ENCODE assay signal across 24 mouse cellular contexts in the genomic region with DNA sequence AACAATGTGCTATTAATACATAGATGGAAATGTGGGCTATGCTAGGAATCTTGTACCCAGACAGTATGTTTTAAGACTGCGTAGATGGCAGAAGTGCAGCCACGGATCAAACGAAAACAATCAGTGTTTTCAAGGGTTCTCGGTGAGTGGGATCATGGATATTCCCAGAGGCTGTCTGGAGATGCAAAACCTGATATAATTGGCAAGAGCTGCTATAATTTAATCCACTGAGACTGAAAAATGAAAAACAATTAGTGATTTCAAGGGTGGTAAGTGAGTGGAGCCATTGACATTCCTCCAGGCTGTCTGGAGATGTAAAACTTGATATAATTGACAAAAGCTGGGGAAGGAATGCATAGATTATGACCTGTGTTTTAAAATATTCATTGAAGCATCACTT.
DNase-seq lines count a peak whose midpoint lies in the region; ATAC-seq and TF ChIP-seq lines count a peak whose summit lies in the region.
"Had no signal": no experiment of that assay in that cellular context is flagged by ENCODE, and none has a peak within 500 bp of the region (broad histone marks: within the 10 kb centered on the region; RNA-seq: fewer than 3 reads in every experiment).

No protein-coding gene starts in this region.

- 54% methylated on average over 4 of the region's 4 CpGs for WGBS in embryonic facial prominence, embryonic 11.5 days
- 73% methylated on average over 4 of the region's 4 CpGs for WGBS in embryonic facial prominence, embryonic 10.5 days
- 44% methylated on average over 4 of the region's 4 CpGs for WGBS in midbrain, embryonic 14.5 days
- WGBS in midbrain, postnatal 0 days, result 49% methylated on average over 4 of the region's 4 CpGs

- ATAC-seq in embryonic facial prominence, embryonic 11.5 days (replicated peaks; ENCODE audit: insufficient number of reproducible peaks, low FRiP score, low TSS enrichment, low read depth), result no peak
- peak; percentile 77; the same call in 1 of the 2 replicates for ATAC-seq in midbrain, embryonic 14.5 days (ENCODE audit: low FRiP score, low TSS enrichment)
- no peak for ATAC-seq in midbrain, postnatal 0 days (ENCODE audit: low FRiP score)
- ATAC-seq: activated CD4-positive, CD25-positive, alpha-beta regulatory T cell, adult 4 months; forebrain, embryonic 14.5 days; hindbrain, postnatal 0 days had no signal

- no peak for TF ChIP-seq CTCF in embryonic fibroblast, embryonic 13.5 days (IDR thresholded peaks at IDR 0.05; ENCODE audit: borderline replicate concordance, insufficient read depth, low read length)
- TF ChIP-seq CTCF in midbrain, postnatal 0 days (IDR thresholded peaks at IDR 0.05), result no peak

- no peaks in the 10 kb centered on the region for H3K9me3 ChIP-seq in embryonic facial prominence, embryonic 11.5 days (replicated peaks; ENCODE audit: control insufficient read depth, low read length)
- no peaks in the 10 kb centered on the region for H3K9me3 ChIP-seq in embryonic facial prominence, embryonic 10.5 days
- H3K9me3 ChIP-seq in midbrain, embryonic 14.5 days (ENCODE audit: control insufficient read depth, low read length), result no peaks in the 10 kb centered on the region
- no peaks in the 10 kb centered on the region for H3K9me3 ChIP-seq in midbrain, postnatal 0 days (ENCODE audit: low read length)
- H3K9me3 ChIP-seq: embryonic facial prominence, embryonic 13.5 days; heart, embryonic 10.5 days; heart, embryonic 13.5 days had no signal

- no peak overlapping the region for H3K9ac ChIP-seq in embryonic facial prominence, embryonic 11.5 days (replicated peaks; ENCODE audit: low read length)
- H3K9ac ChIP-seq in midbrain, embryonic 14.5 days (replicated peaks; ENCODE audit: low read length), result no peak overlapping the region
- H3K9ac ChIP-seq in midbrain, postnatal 0 days (replicated peaks; ENCODE audit: low read length, poor library complexity, severe bottlenecking), result no peak overlapping the region
- H3K9ac ChIP-seq: embryonic facial prominence, embryonic 13.5 days; heart, embryonic 13.5 days; hindbrain, embryonic 14.5 days had no signal

- no peak overlapping the region for H3K4me3 ChIP-seq in embryonic facial prominence, embryonic 11.5 days (ENCODE audit: low read depth, low read length)
- no peak overlapping the region for H3K4me3 ChIP-seq in embryonic facial prominence, embryonic 10.5 days
- H3K4me3 ChIP-seq in embryonic fibroblast, embryonic 13.5 days (ENCODE audit: insufficient read depth, low read length), result no peak overlapping the region
- no peak overlapping the region for H3K4me3 ChIP-seq in midbrain, embryonic 14.5 days (replicated peaks; ENCODE audit: low read depth, low read length)
- H3K4me3 ChIP-seq in midbrain, postnatal 0 days (ENCODE audit: low read depth, low read length), result no peak overlapping the region
- H3K4me3 ChIP-seq: embryonic facial prominence, embryonic 13.5 days; heart, adult 2 months; heart, embryonic 10.5 days; heart, embryonic 13.5 days had no signal

- no peaks in the 10 kb centered on the region for H3K4me1 ChIP-seq in embryonic facial prominence, embryonic 11.5 days (ENCODE audit: control insufficient read depth, insufficient read depth, low read length)
- H3K4me1 ChIP-seq in embryonic facial prominence, embryonic 10.5 days, result no peaks in the 10 kb centered on the region
- peaks cover 3% of the 10 kb centered on the region; the same call in 1 of the 2 replicates for H3K4me1 ChIP-seq in embryonic fibroblast, embryonic 13.5 days (ENCODE audit: control insufficient read depth, insufficient read depth, low read length)
- no peaks in the 10 kb centered on the region for H3K4me1 ChIP-seq in midbrain, embryonic 14.5 days (ENCODE audit: control insufficient read depth, insufficient read depth, low read length)
- H3K4me1 ChIP-seq in midbrain, postnatal 0 days (ENCODE audit: insufficient read depth, low read length), result no peaks in the 10 kb centered on the region
- H3K4me1 ChIP-seq: heart, embryonic 10.5 days; heart, embryonic 13.5 days had no signal

- TF ChIP-seq POLR2A in embryonic fibroblast, embryonic 13.5 days (IDR thresholded peaks at IDR 0.05; ENCODE audit: low read depth, low read length), result no peak

- DNase-seq in embryonic facial prominence, embryonic 11.5 days (ENCODE audit: low spot score), result peak; percentile 8
- no peak for DNase-seq in embryonic facial prominence, embryonic 10.5 days (ENCODE audit: low spot score)
- DNase-seq in midbrain, embryonic 14.5 days, result peak; percentile 59
- peak; percentile 2 for DNase-seq in midbrain, postnatal 0 days (ENCODE audit: low spot score)
- no peak for DNase-seq in thymus, postnatal 4 days
- no peak for DNase-seq in gastrocnemius, postnatal 36 days
- no peak for DNase-seq in left cerebral cortex, postnatal 14 days (ENCODE audit: low spot score in 2 of 2)
- DNase-seq: adrenal gland, adult 8-10 months; adrenal gland, postnatal 25 days; cerebellum, adult 18-20 months; cerebellum, adult 9-10 months; cerebellum, postnatal 14 days; gastrocnemius, postnatal 25 days; heart, adult 2 months; heart, postnatal 14 days; heart, postnatal 4 days had no signal

- no peak overlapping the region for H3K27ac ChIP-seq in embryonic facial prominence, embryonic 11.5 days (replicated peaks; ENCODE audit: low read depth, low read length)
- no peak overlapping the region for H3K27ac ChIP-seq in embryonic facial prominence, embryonic 10.5 days (replicated peaks)
- peak overlapping the region; percentile 57; the same call in 1 of the 2 replicates for H3K27ac ChIP-seq in embryonic fibroblast, embryonic 13.5 days (ENCODE audit: insufficient read depth, low read length)
- no peak overlapping the region for H3K27ac ChIP-seq in midbrain, embryonic 14.5 days (replicated peaks; ENCODE audit: low read depth, low read length)
- H3K27ac ChIP-seq in midbrain, postnatal 0 days (ENCODE audit: low read depth, low read length), result no peak overlapping the region
- H3K27ac ChIP-seq: embryonic facial prominence, embryonic 13.5 days; heart, adult 2 months; heart, embryonic 10.5 days; heart, embryonic 13.5 days; hindbrain, embryonic 14.5 days; hindbrain, postnatal 0 days had no signal

- no peak overlapping the region for H3K4me2 ChIP-seq in embryonic facial prominence, embryonic 11.5 days (ENCODE audit: low read depth, low read length)
- H3K4me2 ChIP-seq in midbrain, embryonic 14.5 days (ENCODE audit: low read length), result no peak overlapping the region
- no peak overlapping the region for H3K4me2 ChIP-seq in midbrain, postnatal 0 days (ENCODE audit: low read depth, low read length, poor library complexity, severe bottlenecking)
- H3K4me2 ChIP-seq: embryonic facial prominence, embryonic 13.5 days; heart, embryonic 13.5 days; hindbrain, embryonic 14.5 days had no signal

- intact Hi-C loops in gastrocnemius, postnatal 36 days (cut with DNase I), result no loop called here
- intact Hi-C loops in left cerebral cortex, postnatal 14 days (cut with DNase I), result no loop called here

- H3K36me3 ChIP-seq in embryonic facial prominence, embryonic 11.5 days (replicated peaks; ENCODE audit: control insufficient read depth, insufficient read depth, low read depth, low read length), result no peaks in the 10 kb centered on the region
- H3K36me3 ChIP-seq in embryonic facial prominence, embryonic 10.5 days (replicated peaks), result no peaks in the 10 kb centered on the region
- H3K36me3 ChIP-seq in midbrain, embryonic 14.5 days (ENCODE audit: control insufficient read depth, insufficient read depth, low read length), result no peaks in the 10 kb centered on the region
- H3K36me3 ChIP-seq in midbrain, postnatal 0 days (ENCODE audit: insufficient read depth, low read length), result no peaks in the 10 kb centered on the region
- H3K36me3 ChIP-seq: embryonic facial prominence, embryonic 13.5 days; heart, embryonic 10.5 days; heart, embryonic 13.5 days had no signal

- H3K27me3 ChIP-seq in embryonic facial prominence, embryonic 11.5 days (ENCODE audit: control insufficient read depth, insufficient read depth, low read length), result no peaks in the 10 kb centered on the region
- H3K27me3 ChIP-seq in embryonic facial prominence, embryonic 10.5 days (replicated peaks; ENCODE audit: low read depth, poor library complexity, severe bottlenecking), result no peaks in the 10 kb centered on the region
- H3K27me3 ChIP-seq in midbrain, embryonic 14.5 days (ENCODE audit: control insufficient read depth, insufficient read depth, low read length), result no peaks in the 10 kb centered on the region
- H3K27me3 ChIP-seq in midbrain, postnatal 0 days (ENCODE audit: insufficient read depth, low read length), result no peaks in the 10 kb centered on the region
- H3K27me3 ChIP-seq: embryonic facial prominence, embryonic 13.5 days; heart, embryonic 13.5 days had no signal

Comparison
In these comparisons a context has a peak if more than half of its experiments do, and no peak if none do; other contexts are left out.
1. DNase-seq: peak in embryonic facial prominence, embryonic 11.5 days (single experiment), midbrain, embryonic 14.5 days (single experiment) and midbrain, postnatal 0 days (single experiment); none in embryonic facial prominence, embryonic 10.5 days (single experiment), thymus, postnatal 4 days (single experiment), gastrocnemius, postnatal 36 days (0 of 2) and left cerebral cortex, postnatal 14 days (0 of 2).